Mouse (Mus musculus) G1E (cell line): ENCODE results near the gene Gpsm3. TPM values are rescaled to one million over a fixed set of nuclear protein-coding genes. Genes with fewer than 3 reads are reported as not detected.

Source experiments
- ATAC-seq: 2 replicates; pipeline ENCODE4 v1.8.0; 2016; ENCODE audit warnings: mild to moderate bottlenecking; ENCODE audit not compliant: insufficient number of reproducible peaks, poor library complexity, low FRiP score, severe bottlenecking; ENCODE audit errors: extremely low read depth
- DNase-seq: peaks from one replicate; pipeline ENCODE4 v3.0.0; 2012; ENCODE audit warnings: low spot score
- H3K27me3 ChIP-seq: 2 replicates; pipeline ENCODE4 v1.6.1; 2012; ENCODE audit warnings: mild to moderate bottlenecking, low read length, inconsistent platforms; ENCODE audit not compliant: insufficient read depth
- H3K36me3 ChIP-seq: replicated peaks from 2 replicates; pipeline ENCODE3; 2012; ENCODE audit warnings: mild to moderate bottlenecking, inconsistent platforms
- H3K4me1 ChIP-seq: 2 replicates; pipeline ENCODE4 v1.6.1; 2012; ENCODE audit warnings: low read depth, low read length, inconsistent platforms, mixed read lengths; ENCODE audit not compliant: insufficient read depth
- H3K4me3 ChIP-seq: 2 replicates; pipeline ENCODE4 v1.5.1; 2012; ENCODE audit warnings: low read depth, mild to moderate bottlenecking, inconsistent platforms, low read length, moderate library complexity, mixed read lengths
- H3K9me3 ChIP-seq: replicated peaks from 2 replicates; pipeline ENCODE4 v1.6.1; 2012; ENCODE audit warnings: inconsistent platforms
- CTCF ChIP-seq: IDR thresholded peaks from 2 replicates; pipeline ENCODE4 v1.5.1; 2012; ENCODE audit warnings: low read depth, low read length, inconsistent platforms, mixed read lengths
- GATA1 ChIP-seq: IDR thresholded peaks from 2 replicates; pipeline ENCODE4 v1.6.1; 2012; ENCODE audit warnings: borderline replicate concordance, low read length, inconsistent platforms, mixed read lengths
- GATA2 ChIP-seq: IDR thresholded peaks from 2 replicates; pipeline ENCODE4 v1.6.1; 2012; ENCODE audit warnings: low read depth, low read length, inconsistent platforms, borderline replicate concordance
- POLR2AphosphoS5 ChIP-seq: IDR thresholded peaks from 2 replicates; pipeline ENCODE4 v1.6.1; 2012; ENCODE audit warnings: low read depth, low read length, inconsistent platforms; ENCODE audit not compliant: insufficient replicate concordance
- TAL1 ChIP-seq: conservative IDR thresholded peaks from 2 replicates; pipeline ENCODE4 v1.6.1; 2012; ENCODE audit warnings: low read depth, low read length, inconsistent platforms, mixed read lengths
- polyA plus RNA-seq: library from polyadenylated mRNA; stranded (reverse); fragments of >175 nt; gene quantifications from 2 replicates; pipeline ENCODE4 v1.2.3, GENCODE M21; 2012
- total RNA-seq, 2 experiments: library from RNA; stranded (forward) in 1 of 2; stranded (reverse) in 1 of 2; fragments of 200-1000 nt in 1 of 2; fragments of >200 nt in 1 of 2; fragmentation: Nextera tagmentation in 1 of 2; gene quantifications; 2 replicates each; pipeline ENCODE4 v1.2.3; 2014 to 2017

Gene Gpsm3
- total and polyA plus RNA-seq, 3 experiments = 43.2 to 399 (median 99.5) TPM

GRCm38 (mm10) chr17:34590154-34590987, 765 bp downstream of the Gpsm3 start:
- Histone ChIP-seq H3K4me3 (peak overlapping the region; percentile 74), H3K9me3 (no peaks in the 10 kb centered on the region)

GRCm38 (mm10) chr17:34591029-34591993, 1.7 kb downstream of the Gpsm3 start, which contains the start of gene Pbx2:
Gene Pbx2, plus strand, starts transcription at chr17:34591266.
- DNase-seq = peak; percentile 62
- peaks cover 82% of the 10 kb centered on the region for H3K4me1 ChIP-seq
- H3K4me3 ChIP-seq = peak within 1 kb of the TSS; percentile 74
- no peak for TF ChIP-seq TAL1
- TF ChIP-seq CTCF = no peak
- TF ChIP-seq POLR2AphosphoS5 = no peak
- TF ChIP-seq GATA2 = no peak
- no peak for TF ChIP-seq GATA1
- no peaks in the 10 kb centered on the region for H3K27me3 ChIP-seq
- ATAC-seq = 0 out of 2 replicates have a peak, but pooled peaks have one; percentile 16
- no peaks in the 10 kb centered on the region for H3K9me3 ChIP-seq
- H3K36me3 ChIP-seq = peaks cover 39% of the 10 kb centered on the region

More at GRCm38 (mm10) chr17:34590154-34590987, 765 bp downstream of the Gpsm3 start:
- Histone ChIP-seq H3K36me3 (peaks cover 30% of the 10 kb centered on the region), H3K4me1 (peaks cover 75% of the 10 kb centered on the region), H3K27me3 (no peaks in the 10 kb centered on the region)
- TF ChIP-seq CTCF (no peak), GATA1 (no peak), TAL1 (no peak), POLR2AphosphoS5 (no peak)
- ATAC-seq (no peak), DNase-seq (no peak)

GRCm38 (mm10) chr17:34591994-34592375, 2.4 kb downstream of the Gpsm3 start:
- H3K4me3 ChIP-seq = peak overlapping the region; percentile 74
- ATAC-seq (peak; percentile 40; the same call in 1 of the 2 replicates), DNase-seq (peak; percentile 83)
- H3K4me1 ChIP-seq = peaks cover 81% of the 10 kb centered on the region
- H3K9me3 ChIP-seq = no peaks in the 10 kb centered on the region
- H3K36me3 ChIP-seq = peaks cover 45% of the 10 kb centered on the region
- H3K27me3 ChIP-seq = no peaks in the 10 kb centered on the region
- TF ChIP-seq GATA2 = no peak
- TF ChIP-seq GATA1 = no peak
- TF ChIP-seq POLR2AphosphoS5 = no peak
- TF ChIP-seq TAL1 = no peak
- no peak for TF ChIP-seq CTCF

GRCm38 (mm10) chr17:34592581-34593549, 3.3 kb downstream of the Gpsm3 start:
- Histone ChIP-seq H3K4me3 (peak overlapping the region; percentile 74), H3K36me3 (peaks cover 49% of the 10 kb centered on the region), H3K27me3 (no peaks in the 10 kb centered on the region), H3K4me1 (peaks cover 86% of the 10 kb centered on the region), H3K9me3 (no peaks in the 10 kb centered on the region)
- TF ChIP-seq CTCF = no peak
- ATAC-seq = no peak
- DNase-seq = no peak

GRCm38 (mm10) chr17:34593752-34594525, 4.3 kb downstream of the Gpsm3 start:
- DNase-seq (no peak), ATAC-seq (no peak)
- Histone ChIP-seq H3K4me1 (peaks cover 84% of the 10 kb centered on the region), H3K36me3 (peaks cover 56% of the 10 kb centered on the region), H3K27me3 (no peaks in the 10 kb centered on the region), H3K4me3 (peak overlapping the region; percentile 74; the same call in 1 of the 2 replicates), H3K9me3 (no peaks in the 10 kb centered on the region)
- TF ChIP-seq CTCF (no peak), GATA1 (no peak), TAL1 (no peak), POLR2AphosphoS5 (no peak), GATA2 (no peak)
